8 mouse cellular contexts compared by ENCODE assay signal in the genomic region with DNA sequence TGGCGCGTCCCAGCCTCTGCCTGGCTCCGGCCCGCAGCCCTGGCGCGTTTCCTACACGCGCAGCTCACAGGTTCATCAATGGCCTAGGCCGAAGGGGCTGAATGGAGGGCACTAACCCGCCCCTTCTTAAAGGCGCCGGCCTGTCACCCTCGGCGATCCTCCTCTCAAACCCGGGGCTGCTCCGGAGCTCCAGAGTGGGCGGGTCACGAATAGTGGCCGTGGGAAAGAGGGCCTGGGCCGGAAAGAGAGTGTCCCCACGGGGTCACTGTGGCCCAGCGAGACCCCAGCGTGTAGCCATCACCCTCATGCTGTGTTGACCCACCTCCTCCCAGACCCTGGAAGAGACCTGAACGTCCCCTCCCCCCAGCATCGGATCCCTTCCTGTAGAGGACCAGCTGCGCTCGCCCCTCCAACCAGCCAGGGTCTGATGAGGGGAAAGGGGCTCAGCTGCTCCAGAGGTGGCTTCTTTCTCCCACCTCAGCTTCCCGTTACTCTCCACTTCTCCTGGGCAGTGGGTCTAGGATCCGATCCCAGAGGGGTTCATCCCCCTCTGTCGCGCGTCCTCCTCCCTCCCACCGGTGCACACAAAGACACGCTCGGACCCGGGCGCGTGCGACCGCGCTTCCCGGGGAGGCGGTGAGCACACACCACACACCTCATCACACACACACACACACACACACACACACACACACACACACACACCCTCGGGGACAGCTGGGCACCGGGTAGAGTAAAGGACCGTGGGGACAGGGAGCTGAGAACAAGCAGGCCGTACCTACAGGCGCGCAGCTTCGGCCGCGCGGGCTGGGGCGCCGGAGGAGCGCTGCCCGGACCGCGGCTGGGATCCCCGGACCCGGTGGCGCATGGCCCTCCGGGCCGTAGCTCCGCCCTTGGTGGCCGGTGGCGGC. TPM values are rescaled to one million over a fixed set of nuclear protein-coding genes. Genes with fewer than 3 reads are reported as not detected.
DNase-seq lines count a peak whose midpoint lies in the region; ATAC-seq and TF ChIP-seq lines count a peak whose summit lies in the region.

No protein-coding gene starts in this region.

- peak overlapping the region; percentile 54 for H3ac ChIP-seq in myocyte (ENCODE audit: control insufficient read depth, insufficient read length)

- H3K9ac ChIP-seq in heart, adult 2 months (ENCODE audit: low read depth, low read length): peak overlapping the region; percentile 69
- peak overlapping the region; percentile 85 for H3K9ac ChIP-seq in ES-Bruce4 (ENCODE audit: low read depth, poor library complexity, severe bottlenecking)
- H3K9ac ChIP-seq in heart, postnatal 0 days (replicated peaks; ENCODE audit: low read depth, low read length): peak overlapping the region; percentile 40; the same call in 1 of the 2 replicates

- ATAC-seq in common myeloid progenitor, adult 5-6 weeks (replicated peaks; ENCODE audit: low read depth, poor library complexity, severe bottlenecking): peak; percentile 1; the same call in 1 of the 2 replicates
- ATAC-seq in heart, postnatal 0 days (ENCODE audit: insufficient read depth, low read depth): no peak; the same call in 1 of the 2 replicates

- TF ChIP-seq EP300 in heart, adult 2 months (IDR thresholded peaks at IDR 0.05; ENCODE audit: insufficient read depth, low read depth, low read length): no peak
- TF ChIP-seq EP300 in ES-Bruce4 (IDR thresholded peaks at IDR 0.05; ENCODE audit: insufficient read depth, low read depth, low read length): no peak
- no peak for TF ChIP-seq EP300 in heart, postnatal 0 days (IDR thresholded peaks at IDR 0.05; ENCODE audit: low read depth)

- DNase-seq in heart, adult 2 months: peak; percentile 26 to 42
- DNase-seq in heart, adult 9 months (ENCODE audit: low spot score in 2 of 2): no peak
- no peak for DNase-seq in heart, postnatal 0 days (ENCODE audit: low spot score)
- peak; percentile 50 for DNase-seq in left cerebral cortex, postnatal 4 days
- DNase-seq in urinary bladder, adult 2 months (ENCODE audit: low spot score): no peak

- no peak for TF ChIP-seq POLR2A in heart, adult 2 months (IDR thresholded peaks at IDR 0.05; ENCODE audit: insufficient read depth, low read depth, low read length)
- TF ChIP-seq POLR2A in ES-Bruce4 (IDR thresholded peaks at IDR 0.05; ENCODE audit: insufficient read depth, low read length) (no peak), myocyte (IDR thresholded peaks at IDR 0.05; ENCODE audit: insufficient read length, low read depth) (no peak)

- peak overlapping the region; percentile 93 for H3K4me2 ChIP-seq in heart, postnatal 0 days (ENCODE audit: low read depth, low read length)
- H3K4me2 ChIP-seq in myocyte (ENCODE audit: low read depth): peak overlapping the region; percentile 82

- TF ChIP-seq CTCF in heart, adult 2 months (IDR thresholded peaks at IDR 0.05): no peak
- no peak for TF ChIP-seq CTCF in ES-Bruce4 (IDR thresholded peaks at IDR 0.05; ENCODE audit: low read depth, low read length)
- no peak for TF ChIP-seq CTCF in heart, postnatal 0 days (IDR thresholded peaks at IDR 0.05; ENCODE audit: low read depth)

- no peaks in the 10 kb centered on the region; the same call in 1 of the 2 replicates for H3K27me3 ChIP-seq in heart, adult 2 months (ENCODE audit: control insufficient read depth, insufficient read depth, low read length)
- H3K27me3 ChIP-seq in ES-Bruce4 (ENCODE audit: control insufficient read depth, insufficient read depth, low read length, poor library complexity, severe bottlenecking): no peaks in the 10 kb centered on the region
- peaks cover 28% of the 10 kb centered on the region for H3K27me3 ChIP-seq in heart, postnatal 0 days (ENCODE audit: control insufficient read depth, insufficient read depth, low read length)
- no peaks in the 10 kb centered on the region for H3K27me3 ChIP-seq in myocyte (ENCODE audit: control insufficient read depth, insufficient read depth, insufficient read length)

- no peaks in the 10 kb centered on the region for H3K36me3 ChIP-seq in heart, adult 2 months (ENCODE audit: control insufficient read depth, insufficient read depth, low read length)
- H3K36me3 ChIP-seq in ES-Bruce4 (ENCODE audit: control insufficient read depth, insufficient read depth, low read length, poor library complexity, severe bottlenecking): no peaks in the 10 kb centered on the region
- no peaks in the 10 kb centered on the region for H3K36me3 ChIP-seq in heart, postnatal 0 days (replicated peaks; ENCODE audit: control insufficient read depth, insufficient read depth, low read length)
- H3K36me3 ChIP-seq in myocyte (ENCODE audit: control insufficient read depth, insufficient read depth): no peaks in the 10 kb centered on the region

- H3K4me3 ChIP-seq in heart, adult 2 months: peak overlapping the region; percentile 74
- H3K4me3 ChIP-seq in ES-Bruce4 (ENCODE audit: low read depth, low read length) (peak overlapping the region; percentile 80), myocyte (peak overlapping the region; percentile 57)
- peak overlapping the region; percentile 67 for H3K4me3 ChIP-seq in heart, postnatal 0 days (ENCODE audit: low read depth, low read length)

- no peaks in the 10 kb centered on the region for H3K79me2 ChIP-seq in heart, adult 2 months (replicated peaks; ENCODE audit: control insufficient read depth, insufficient read depth, low read length)
- no peaks in the 10 kb centered on the region for H3K79me2 ChIP-seq in myocyte (ENCODE audit: control insufficient read depth, insufficient read depth)

- intact Hi-C loops in heart, adult 2 months (cut with DNase I): no loop called here
- intact Hi-C loops in left cerebral cortex, postnatal 4 days (cut with DNase I): no loop called here

- WGBS in heart, adult 2 months: under 1% methylated on average over 67 of the region's 67 CpGs
- WGBS in heart, postnatal 0 days: under 1% methylated on average over 55 of the region's 67 CpGs

- peaks cover 2% of the 10 kb centered on the region; the same call in 1 of the 2 replicates for H3K4me1 ChIP-seq in heart, adult 2 months (ENCODE audit: control insufficient read depth, insufficient read depth, low read length)
- H3K4me1 ChIP-seq in ES-Bruce4 (ENCODE audit: control insufficient read depth, insufficient read depth, low read length): no peaks in the 10 kb centered on the region
- H3K4me1 ChIP-seq in heart, postnatal 0 days (ENCODE audit: control insufficient read depth, insufficient read depth): peaks cover 8% of the 10 kb centered on the region; the same call in 1 of the 2 replicates

- H3K27ac ChIP-seq in heart, adult 2 months: 0 out of 2 replicates have a peak overlapping the region, but pooled peaks have one; percentile 30
- H3K27ac ChIP-seq in ES-Bruce4 (ENCODE audit: insufficient read depth, low read length): no peak overlapping the region
- peak overlapping the region; percentile 5; the same call in 1 of the 2 replicates for H3K27ac ChIP-seq in heart, postnatal 0 days (ENCODE audit: low read depth)

- H3K9me3 ChIP-seq in ES-Bruce4 (replicated peaks; ENCODE audit: control insufficient read depth, insufficient read depth, low read length, poor library complexity, severe bottlenecking): no peaks in the 10 kb centered on the region
- no peaks in the 10 kb centered on the region for H3K9me3 ChIP-seq in heart, postnatal 0 days (replicated peaks; ENCODE audit: control insufficient read depth, low read length)

TF ChIP-seq in myocyte, 11 proteins besides CTCF, POLR2A, EP300 and RAD21:
- TF ChIP-seq MYOG (IDR thresholded peaks at IDR 0.05; ENCODE audit: control insufficient read depth in 1 of 3, insufficient read depth in 1 of 3, insufficient read length in 2 of 3, low read depth in 2 of 3) (peak in 2 of 3 experiments; percentile 21 to 61), POLR2AphosphoS2 (IDR thresholded peaks at IDR 0.05; ENCODE audit: insufficient read length, low read depth) (peak; percentile 23), TCF12 (IDR thresholded peaks at IDR 0.05; ENCODE audit: insufficient read depth, poor library complexity, severe bottlenecking) (no peak)

RNA-seq across cellular contexts. Expression of a gene that starts 2.2 kb away (rescaled TPM):
- under 1 TPM; 0.55 to 0.80 TPM for total RNA-seq in heart, adult 2 months (2021)
- 2.2 and 6.7 TPM in 2 replicates for polyA plus RNA-seq in heart, adult 2 months (2012; rRNA removed)
- polyA plus RNA-seq in ES-Bruce4 (2011; ENCODE audit: insufficient read depth, insufficient read length, low read depth, missing spikeins) (2.3 and 2.7 TPM in 2 replicates), myocyte (2012; fragmentation: generic; extraction: Trizol) (7.7 TPM)
- 4.3 and 8.7 TPM in 2 replicates for total RNA-seq in common myeloid progenitor, adult 5-6 weeks (2017)
- total RNA-seq in heart, postnatal 0 days (2014; rRNA removed; ENCODE audit: low replicate concordance): 0.97 and 2.0 TPM in 2 replicates
- 0.41 and 0.63 TPM in 2 replicates for polyA plus RNA-seq in heart, postnatal 0 days (2015; fragmentation: Nextera tagmentation; extraction: Ambion mirVana)
- 10 to 100 TPM; 40.0 to 40.8 TPM for total RNA-seq in left cerebral cortex, postnatal 4 days (2021)
- 1.8 and 2.2 TPM in 2 replicates for polyA plus RNA-seq in urinary bladder, adult 2 months (2012; rRNA removed)

RNA-seq across cellular contexts. Expression of a gene that starts 45.3 kb away (rescaled TPM):
- 10 to 100 TPM; 16.8 to 19.0 TPM for total RNA-seq in heart, adult 2 months (2021)
- polyA plus RNA-seq in heart, adult 2 months (2012; rRNA removed): 8.2 and 9.2 TPM in 2 replicates
- 45.3 and 48.3 TPM in 2 replicates for polyA plus RNA-seq in ES-Bruce4 (2011; ENCODE audit: insufficient read depth, insufficient read length, low read depth, missing spikeins)
- 24.2 and 67.2 TPM in 2 replicates for total RNA-seq in common myeloid progenitor, adult 5-6 weeks (2017)
- 1.7 and 8.4 TPM in 2 replicates for total RNA-seq in heart, postnatal 0 days (2014; rRNA removed; ENCODE audit: low replicate concordance)
- 32.7 and 34.0 TPM in 2 replicates for polyA plus RNA-seq in heart, postnatal 0 days (2015; fragmentation: Nextera tagmentation; extraction: Ambion mirVana)
- total RNA-seq in left cerebral cortex, postnatal 4 days (2021): 10 to 100 TPM; 40.3 to 42.6 TPM
- polyA plus RNA-seq in myocyte (2012; fragmentation: generic; extraction: Trizol): 58.4 TPM
- polyA plus RNA-seq in urinary bladder, adult 2 months (2012; rRNA removed): 20.8 and 23.3 TPM in 2 replicates

Comparison
In these comparisons a context has a peak if more than half of its experiments do, and no peak if none do; other contexts are left out.
1. DNase-seq: peak in heart, adult 2 months (2 of 2) and left cerebral cortex, postnatal 4 days (single experiment); none in heart, adult 9 months (0 of 2), heart, postnatal 0 days (single experiment) and urinary bladder, adult 2 months (single experiment).
2. Peak in every context shown above with its lines, with median percentiles within 50 percentile points of each other: H3K4me3 ChIP-seq and H3K9ac ChIP-seq.